Mouse (Mus musculus): Measurements from ENCODE around the gene Kntc1. TPM values are rescaled to one million over a fixed set of nuclear protein-coding genes. Genes with fewer than 3 reads are reported as not detected.

Kntc1 gene
- polyA plus RNA-seq, 1 experiment: 10.3 TPM

DNA sequence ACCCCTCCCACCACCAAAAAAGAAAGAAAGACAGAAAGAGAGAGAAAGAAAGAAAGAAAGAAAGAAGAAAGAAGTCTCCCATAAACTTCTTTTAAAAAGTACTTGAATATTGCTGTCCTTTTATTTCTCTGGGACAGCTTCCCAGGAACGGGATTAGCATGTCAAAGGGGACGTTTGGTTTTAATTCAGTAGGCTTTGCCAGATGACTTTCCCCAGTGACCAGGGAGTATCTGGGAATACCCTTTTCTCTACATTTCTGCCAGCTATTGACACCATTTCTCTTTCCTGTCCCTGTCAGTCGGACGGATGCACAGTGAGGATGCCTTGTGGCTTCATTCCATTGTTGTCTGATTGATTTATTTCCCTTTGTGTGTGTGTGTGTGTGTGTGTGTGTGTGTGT is 94.3 kb downstream of the Kntc1 start:
- no peak for TF ChIP-seq POLR2A (IDR thresholded peaks at IDR 0.05; ENCODE audit: borderline replicate concordance, extremely low read depth, insufficient read depth, insufficient read length, poor library complexity, severe bottlenecking)
- TF ChIP-seq CTCF (IDR thresholded peaks at IDR 0.05; ENCODE audit: borderline replicate concordance, extremely low read depth, insufficient read depth, insufficient read length): no peak
- DNase-seq (ENCODE audit: low read depth): peak; percentile 40

- DNase-seq (ENCODE audit: low read depth): no peak
- TF ChIP-seq CTCF (IDR thresholded peaks at IDR 0.05; ENCODE audit: borderline replicate concordance, extremely low read depth, insufficient read depth, insufficient read length) (no peak), POLR2A (IDR thresholded peaks at IDR 0.05; ENCODE audit: borderline replicate concordance, extremely low read depth, insufficient read depth, insufficient read length, poor library complexity, severe bottlenecking) (no peak)
These were observed 94.8 kb downstream of the Kntc1 start for GRCm38 (mm10) chr5:123844316-123844715.

DNA sequence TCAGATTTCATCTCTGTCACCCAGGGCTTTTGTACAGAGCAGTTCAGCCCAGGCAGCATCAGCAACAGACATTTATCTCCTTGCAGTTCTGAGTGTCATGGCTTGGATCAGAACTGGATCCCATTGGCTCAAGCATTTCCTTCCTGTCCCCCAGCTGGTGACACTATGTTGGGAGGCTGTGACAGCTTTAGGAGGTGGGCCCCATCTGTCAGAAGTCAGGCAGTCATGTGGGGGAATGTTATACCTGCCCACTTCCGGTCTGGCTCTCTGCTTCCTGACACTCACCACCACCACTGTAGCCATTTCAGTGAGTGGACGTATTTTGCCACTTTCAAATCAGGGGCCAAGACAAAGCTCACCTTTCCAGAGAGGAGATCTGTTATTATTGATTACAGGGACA is 101.9 kb downstream of the Kntc1 start:
- DNase-seq (ENCODE audit: low read depth): no peak
- TF ChIP-seq POLR2A (IDR thresholded peaks at IDR 0.05; ENCODE audit: borderline replicate concordance, extremely low read depth, insufficient read depth, insufficient read length, poor library complexity, severe bottlenecking) (no peak), CTCF (IDR thresholded peaks at IDR 0.05; ENCODE audit: borderline replicate concordance, extremely low read depth, insufficient read depth, insufficient read length) (no peak)

DNA sequence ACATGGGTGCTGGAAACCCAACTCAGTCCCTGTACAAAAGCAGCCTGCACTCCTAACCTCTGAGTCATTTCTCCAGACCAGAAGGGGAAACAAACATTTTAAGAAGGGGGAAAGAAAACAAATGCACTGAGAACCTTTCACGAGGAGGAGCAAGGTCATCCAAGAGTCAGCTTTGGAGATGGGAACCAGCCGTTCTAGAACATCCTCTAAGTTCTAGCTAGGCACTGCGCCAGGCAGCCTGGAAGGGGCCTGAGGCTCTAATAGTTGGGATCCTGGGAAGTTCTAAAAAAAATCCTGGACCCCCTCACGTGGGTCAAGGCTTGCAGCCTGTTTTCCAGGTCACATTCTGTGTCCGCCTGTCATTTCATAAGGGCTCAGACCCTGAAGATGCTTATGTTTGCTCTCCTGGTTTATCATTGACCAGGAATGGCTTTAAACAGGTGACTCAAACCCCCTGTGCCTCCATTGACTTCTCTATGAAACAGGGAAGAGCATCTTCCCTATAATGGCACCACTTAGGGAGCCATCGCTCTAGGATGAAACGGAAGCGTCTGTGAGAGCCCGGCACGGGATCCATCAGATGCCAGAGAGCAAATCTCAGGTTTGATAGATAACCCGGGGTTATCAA is 104.5 kb downstream of the Kntc1 start:
- no peak for DNase-seq (ENCODE audit: low read depth)
- no peak for TF ChIP-seq POLR2A (IDR thresholded peaks at IDR 0.05; ENCODE audit: borderline replicate concordance, extremely low read depth, insufficient read depth, insufficient read length, poor library complexity, severe bottlenecking)
- TF ChIP-seq CTCF (IDR thresholded peaks at IDR 0.05; ENCODE audit: borderline replicate concordance, extremely low read depth, insufficient read depth, insufficient read length): no peak

- DNase-seq (ENCODE audit: low read depth): no peak
These were observed 105.0 kb downstream of the Kntc1 start for GRCm38 (mm10) chr5:123854511-123854910.

DNA sequence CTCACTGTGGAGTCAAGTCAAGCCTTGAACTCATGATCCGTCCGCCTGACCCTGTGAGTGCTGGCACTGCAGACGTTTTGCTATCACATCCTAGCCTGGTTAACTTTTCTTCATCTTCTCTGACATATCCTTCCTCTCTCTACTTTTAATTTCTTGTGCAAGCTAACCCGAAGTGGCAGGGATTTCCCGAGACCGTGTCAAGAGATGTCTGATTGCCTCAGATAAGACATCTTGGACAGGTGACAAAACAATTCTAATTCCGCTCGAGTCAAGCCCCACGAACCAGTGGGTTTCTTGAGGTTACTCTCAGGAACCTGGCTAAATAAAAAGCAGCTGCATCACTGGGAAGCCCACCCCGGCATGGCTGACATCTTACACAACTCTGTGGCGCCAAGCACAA is 109.3 kb downstream of the Kntc1 start:
- no peak for DNase-seq (ENCODE audit: low read depth)
- no peak for TF ChIP-seq POLR2A (IDR thresholded peaks at IDR 0.05; ENCODE audit: borderline replicate concordance, extremely low read depth, insufficient read depth, insufficient read length, poor library complexity, severe bottlenecking)
- no peak for TF ChIP-seq CTCF (IDR thresholded peaks at IDR 0.05; ENCODE audit: borderline replicate concordance, extremely low read depth, insufficient read depth, insufficient read length)

More at GRCm38 (mm10) chr5:123854511-123854910, 105.0 kb downstream of the Kntc1 start:
- TF ChIP-seq POLR2A (IDR thresholded peaks at IDR 0.05; ENCODE audit: borderline replicate concordance, extremely low read depth, insufficient read depth, insufficient read length, poor library complexity, severe bottlenecking): no peak
- no peak for TF ChIP-seq CTCF (IDR thresholded peaks at IDR 0.05; ENCODE audit: borderline replicate concordance, extremely low read depth, insufficient read depth, insufficient read length)

DNA sequence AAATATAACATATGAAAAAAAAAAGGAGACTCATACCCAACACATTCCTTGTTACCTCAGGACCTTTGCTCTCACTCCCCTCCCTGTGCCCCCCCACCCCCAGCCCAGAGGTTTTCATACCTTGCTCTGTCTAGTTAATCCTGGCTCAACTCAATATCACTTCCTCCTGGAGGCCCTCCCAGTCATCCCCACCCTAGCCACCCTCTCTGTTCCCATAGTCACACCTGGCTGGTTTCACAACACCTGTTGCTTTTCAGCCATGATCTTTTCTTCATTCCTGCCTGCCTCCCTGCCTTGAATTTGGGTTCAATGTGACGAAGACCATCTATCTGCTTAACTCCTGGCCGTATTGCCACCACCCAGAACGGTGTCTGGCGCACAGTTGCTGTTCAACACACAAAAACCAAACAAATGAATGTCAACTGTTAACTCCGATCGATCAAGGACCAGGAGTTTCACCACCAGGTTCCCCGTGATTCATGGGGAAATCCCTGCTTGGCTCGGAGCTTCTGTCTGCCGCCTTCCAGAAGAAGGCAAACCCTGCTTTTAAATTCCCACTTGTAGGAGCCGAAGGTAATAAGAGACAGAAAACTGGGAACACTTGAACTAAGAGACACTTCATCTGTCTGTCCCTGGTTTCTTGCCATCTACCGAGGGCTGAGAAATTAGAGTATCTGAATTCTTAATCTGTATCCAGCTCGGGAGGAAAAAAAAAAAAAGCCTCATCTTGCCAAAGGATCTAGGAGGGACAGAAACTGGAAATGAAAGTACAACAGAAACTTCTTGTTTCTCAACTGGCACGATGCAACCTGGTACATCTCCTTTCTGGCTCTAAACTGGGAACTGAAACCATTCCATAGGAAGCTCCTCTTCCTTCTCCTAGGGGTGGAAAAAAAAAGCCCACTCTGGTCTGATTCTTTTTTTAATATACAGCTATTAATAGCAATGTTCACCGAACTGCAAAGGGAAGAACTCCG is 113.1 kb downstream of the Kntc1 start:
- no peak for TF ChIP-seq POLR2A (IDR thresholded peaks at IDR 0.05; ENCODE audit: borderline replicate concordance, extremely low read depth, insufficient read depth, insufficient read length, poor library complexity, severe bottlenecking)
- TF ChIP-seq CTCF (IDR thresholded peaks at IDR 0.05; ENCODE audit: borderline replicate concordance, extremely low read depth, insufficient read depth, insufficient read length): no peak
- DNase-seq (ENCODE audit: low read depth): no peak

DNA sequence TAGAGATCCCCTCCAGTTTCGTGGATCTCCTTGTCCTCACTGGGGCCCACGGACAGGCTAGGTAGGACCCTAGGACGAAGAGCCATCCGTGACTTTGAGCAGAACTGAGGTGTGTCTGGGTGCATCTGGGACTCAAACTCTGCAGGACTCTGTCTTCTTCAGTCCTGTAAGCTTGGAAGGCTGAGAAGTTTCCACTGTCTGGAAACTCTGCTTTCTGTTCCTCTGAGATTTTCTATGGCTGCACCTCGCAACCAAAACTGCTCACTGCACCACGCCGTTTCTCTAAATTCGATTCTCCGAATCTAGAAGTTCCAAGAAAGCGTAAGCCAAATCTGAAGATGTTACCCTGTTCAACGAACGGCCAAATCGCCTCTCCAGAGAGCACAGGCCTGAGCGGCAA is 114.4 kb downstream of the Kntc1 start:
- no peak for DNase-seq (ENCODE audit: low read depth)
- TF ChIP-seq POLR2A (IDR thresholded peaks at IDR 0.05; ENCODE audit: borderline replicate concordance, extremely low read depth, insufficient read depth, insufficient read length, poor library complexity, severe bottlenecking): no peak
- TF ChIP-seq CTCF (IDR thresholded peaks at IDR 0.05; ENCODE audit: borderline replicate concordance, extremely low read depth, insufficient read depth, insufficient read length): no peak

DNA sequence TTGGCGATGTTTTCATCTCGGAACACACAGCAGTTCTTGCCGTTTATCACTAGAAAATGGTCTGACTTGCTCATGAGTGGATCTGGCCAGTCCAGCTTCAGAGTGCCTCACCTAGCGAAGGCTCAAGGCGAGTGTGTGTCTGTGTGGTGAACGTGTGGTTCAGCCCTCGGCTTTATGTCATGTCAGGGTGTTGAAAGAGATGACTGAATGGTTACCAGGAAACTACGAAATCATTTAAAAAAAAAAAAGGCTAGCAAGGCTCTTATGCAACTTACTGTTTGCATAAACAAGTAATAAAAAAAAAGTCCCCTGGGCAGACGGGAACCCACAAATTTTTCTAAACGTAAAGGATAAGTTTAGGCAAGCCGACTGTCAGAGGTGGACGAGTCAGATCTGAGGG is 115.8 kb downstream of the Kntc1 start, which contains the start of gene Hcar2:
Gene Hcar2, minus strand, starts transcription at position 135 of the 400 bp plus-strand sequence.
- no peak for TF ChIP-seq CTCF (IDR thresholded peaks at IDR 0.05; ENCODE audit: borderline replicate concordance, extremely low read depth, insufficient read depth, insufficient read length)
- TF ChIP-seq POLR2A (IDR thresholded peaks at IDR 0.05; ENCODE audit: borderline replicate concordance, extremely low read depth, insufficient read depth, insufficient read length, poor library complexity, severe bottlenecking): no peak
- DNase-seq (ENCODE audit: low read depth): no peak

- DNase-seq (ENCODE audit: low read depth): no peak
- no peak for TF ChIP-seq CTCF (IDR thresholded peaks at IDR 0.05; ENCODE audit: borderline replicate concordance, extremely low read depth, insufficient read depth, insufficient read length)
- no peak for TF ChIP-seq POLR2A (IDR thresholded peaks at IDR 0.05; ENCODE audit: borderline replicate concordance, extremely low read depth, insufficient read depth, insufficient read length, poor library complexity, severe bottlenecking)
These were observed 116.9 kb downstream of the Kntc1 start for GRCm38 (mm10) chr5:123866457-123866856.

GRCm38 (mm10) chr5:123869615-123870014 is 120.1 kb downstream of the Kntc1 start:
- no peak for DNase-seq (ENCODE audit: low read depth)
- no peak for TF ChIP-seq CTCF (IDR thresholded peaks at IDR 0.05; ENCODE audit: borderline replicate concordance, extremely low read depth, insufficient read depth, insufficient read length)
- TF ChIP-seq POLR2A (IDR thresholded peaks at IDR 0.05; ENCODE audit: borderline replicate concordance, extremely low read depth, insufficient read depth, insufficient read length, poor library complexity, severe bottlenecking): no peak

Other genes starting within 250 kb of the Kntc1 start
- 2.5 and 4.3 TPM in 2 replicates for gene B3gnt4, start 239.3 kb upstream of the Kntc1 start, polyA plus RNA-seq (2012; rRNA removed)
- gene Diablo, start 225.5 kb upstream of the Kntc1 start, polyA plus RNA-seq (2012; rRNA removed): 97.2 and 121 TPM in 2 replicates
- 10.2 and 10.3 TPM in 2 replicates for gene Gm49027, start 224.2 kb upstream of the Kntc1 start, polyA plus RNA-seq (2012; rRNA removed)
- gene Vps33a, start 176.7 kb upstream of the Kntc1 start, polyA plus RNA-seq (2012; rRNA removed): 32.4 and 45.6 TPM in 2 replicates
- 73.9 and 94.8 TPM in 2 replicates for gene Clip1, start 65.1 kb upstream of the Kntc1 start, polyA plus RNA-seq (2012; rRNA removed)
- gene Zcchc8, start 28.6 kb upstream of the Kntc1 start, polyA plus RNA-seq (2012; rRNA removed): 79.2 and 91.8 TPM in 2 replicates
- gene Rsrc2, start 302 bp upstream of the Kntc1 start, polyA plus RNA-seq (2012; rRNA removed): 112 and 115 TPM in 2 replicates
- gene Hcar2, start 115.8 kb downstream of the Kntc1 start, polyA plus RNA-seq (2012; rRNA removed): 0.07 and 0.30 TPM in 2 replicates
- 0.23 and 0.48 TPM in 2 replicates for gene Hcar1, start 130.3 kb downstream of the Kntc1 start, polyA plus RNA-seq (2012; rRNA removed)
- 27.8 and 37.4 TPM in 2 replicates for gene Denr, start 157.5 kb downstream of the Kntc1 start, polyA plus RNA-seq (2012; rRNA removed)
- gene Gm43518, start 177.7 kb downstream of the Kntc1 start, polyA plus RNA-seq (2012; rRNA removed): 1.4 and 2.3 TPM in 2 replicates
- 6.8 and 7.1 TPM in 2 replicates for gene Ccdc62, start 181.0 kb downstream of the Kntc1 start, polyA plus RNA-seq (2012; rRNA removed)
- gene Hip1r, start 223.9 kb downstream of the Kntc1 start, polyA plus RNA-seq (2012; rRNA removed): 17.7 and 23.9 TPM in 2 replicates

Measured in brain, embryonic 14.5 days (tissue).